11 mouse cellular contexts compared by ENCODE assay signal in the genomic region with DNA sequence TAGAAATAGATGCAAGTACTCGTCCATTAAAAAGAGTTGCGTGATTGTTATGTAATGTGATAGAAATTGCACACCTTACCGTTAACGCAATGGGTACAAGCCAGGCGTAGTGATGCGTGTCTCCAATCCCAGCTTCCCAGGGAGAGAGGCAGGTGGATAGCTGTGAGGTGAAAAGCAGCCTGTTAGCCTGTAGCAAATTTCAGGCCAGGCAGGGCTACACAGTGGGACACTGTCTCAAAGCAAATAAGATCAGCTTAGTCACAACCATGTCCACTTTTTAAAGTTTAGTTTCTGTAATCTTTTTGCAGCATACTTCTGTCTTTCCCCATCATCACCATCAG.
DNase-seq lines count a peak whose midpoint lies in the region; ATAC-seq and TF ChIP-seq lines count a peak whose summit lies in the region.
"Had no signal": no experiment of that assay in that cellular context is flagged by ENCODE, and none has a peak within 500 bp of the region (broad histone marks: within the 10 kb centered on the region; RNA-seq: fewer than 3 reads in every experiment).

No protein-coding gene starts in this region.

- no peak for TF ChIP-seq POLR2A in ES-Bruce4 (IDR thresholded peaks at IDR 0.05; ENCODE audit: insufficient read depth, low read length)

- H3K36me3 ChIP-seq in heart, embryonic 11.5 days (ENCODE audit: control insufficient read depth, insufficient read depth, low read length), result no peaks in the 10 kb centered on the region
- H3K36me3 ChIP-seq in ES-Bruce4 (ENCODE audit: control insufficient read depth, insufficient read depth, low read length, poor library complexity, severe bottlenecking), result no peaks in the 10 kb centered on the region
- no peaks in the 10 kb centered on the region for H3K36me3 ChIP-seq in forebrain, postnatal 0 days (ENCODE audit: insufficient read depth)
- H3K36me3 ChIP-seq in midbrain, embryonic 12.5 days, result no peaks in the 10 kb centered on the region
- H3K36me3 ChIP-seq: heart, embryonic 10.5 days had no signal

- ATAC-seq in heart, embryonic 11.5 days (replicated peaks; ENCODE audit: insufficient number of reproducible peaks, low FRiP score, low TSS enrichment), result peak; percentile 22; the same call in 1 of the 2 replicates
- ATAC-seq in forebrain, postnatal 0 days, result peak; percentile 48
- peak; percentile 82 for ATAC-seq in midbrain, embryonic 12.5 days (ENCODE audit: low FRiP score, low read depth)
- no peak for ATAC-seq in CD4-positive, CD25-positive, alpha-beta regulatory T cell, adult 4 months

- H3K27ac ChIP-seq in heart, embryonic 11.5 days (ENCODE audit: low read depth, low read length), result no peak overlapping the region
- no peak overlapping the region for H3K27ac ChIP-seq in ES-Bruce4 (ENCODE audit: insufficient read depth, low read length)
- H3K27ac ChIP-seq in forebrain, postnatal 0 days (ENCODE audit: low read depth, low read length), result no peak overlapping the region
- H3K27ac ChIP-seq in midbrain, embryonic 12.5 days (replicated peaks), result no peak overlapping the region
- H3K27ac ChIP-seq: heart, embryonic 10.5 days had no signal

- TF ChIP-seq EP300 in ES-Bruce4 (IDR thresholded peaks at IDR 0.05; ENCODE audit: insufficient read depth, low read depth, low read length), result no peak

- 23% methylated on average over 6 of the region's 6 CpGs for WGBS in heart, embryonic 11.5 days (ENCODE audit: insufficient replicate concordance)
- 17% methylated on average over 6 of the region's 6 CpGs for WGBS in forebrain, postnatal 0 days
- WGBS in midbrain, embryonic 12.5 days, result 11% methylated on average over 6 of the region's 6 CpGs

- TF ChIP-seq CTCF in ES-Bruce4 (IDR thresholded peaks at IDR 0.05; ENCODE audit: low read depth, low read length), result no peak
- TF ChIP-seq CTCF in forebrain, postnatal 0 days (IDR thresholded peaks at IDR 0.05; ENCODE audit: low read depth), result no peak

- H3K27me3 ChIP-seq in heart, embryonic 11.5 days (ENCODE audit: control insufficient read depth, insufficient read depth, low read length), result no peaks in the 10 kb centered on the region
- no peaks in the 10 kb centered on the region for H3K27me3 ChIP-seq in ES-Bruce4 (ENCODE audit: control insufficient read depth, insufficient read depth, low read length, poor library complexity, severe bottlenecking)
- no peaks in the 10 kb centered on the region for H3K27me3 ChIP-seq in forebrain, postnatal 0 days (ENCODE audit: insufficient read depth, low read length)
- no peaks in the 10 kb centered on the region for H3K27me3 ChIP-seq in midbrain, embryonic 12.5 days
- H3K27me3 ChIP-seq: Patski had no signal

- no peak overlapping the region for H3K9ac ChIP-seq in heart, embryonic 11.5 days (ENCODE audit: low read depth, low read length)
- no peak overlapping the region for H3K9ac ChIP-seq in ES-Bruce4 (ENCODE audit: low read depth, poor library complexity, severe bottlenecking)
- H3K9ac ChIP-seq in forebrain, postnatal 0 days, result no peak overlapping the region
- H3K9ac ChIP-seq in midbrain, embryonic 12.5 days (replicated peaks), result no peak overlapping the region

- DNase-seq in heart, adult 8-10 months (ENCODE audit: low spot score), result no peak
- DNase-seq in forebrain, postnatal 0 days, result no peak
- no peak for DNase-seq in adrenal gland, postnatal 14 days
- DNase-seq in thymus, postnatal 14 days, result no peak

- H3K4me2 ChIP-seq in heart, embryonic 11.5 days, result no peak overlapping the region
- H3K4me2 ChIP-seq in forebrain, postnatal 0 days (ENCODE audit: low read depth), result no peak overlapping the region
- no peak overlapping the region for H3K4me2 ChIP-seq in midbrain, embryonic 12.5 days (replicated peaks)

- no peaks in the 10 kb centered on the region for H3K9me3 ChIP-seq in heart, embryonic 11.5 days (replicated peaks; ENCODE audit: control insufficient read depth, low read length)
- H3K9me3 ChIP-seq in ES-Bruce4 (replicated peaks; ENCODE audit: control insufficient read depth, insufficient read depth, low read length, poor library complexity, severe bottlenecking), result no peaks in the 10 kb centered on the region
- H3K9me3 ChIP-seq in forebrain, postnatal 0 days (ENCODE audit: low read length), result no peaks in the 10 kb centered on the region
- H3K9me3 ChIP-seq in midbrain, embryonic 12.5 days, result no peaks in the 10 kb centered on the region
- H3K9me3 ChIP-seq: heart, embryonic 10.5 days had no signal

- no peak overlapping the region for H3K4me3 ChIP-seq in heart, embryonic 11.5 days (ENCODE audit: low read depth, low read length)
- 0 out of 2 replicates have a peak overlapping the region, but pooled peaks have one; percentile 2 for H3K4me3 ChIP-seq in ES-Bruce4 (ENCODE audit: low read depth, low read length)
- no peak overlapping the region for H3K4me3 ChIP-seq in forebrain, postnatal 0 days (ENCODE audit: low read depth, low read length)
- no peak overlapping the region for H3K4me3 ChIP-seq in midbrain, embryonic 12.5 days
- H3K4me3 ChIP-seq: erythroblast, embryonic 14.5 days; heart, embryonic 10.5 days had no signal

- no peaks in the 10 kb centered on the region for H3K4me1 ChIP-seq in heart, embryonic 11.5 days (ENCODE audit: control insufficient read depth, insufficient read depth, low read length)
- H3K4me1 ChIP-seq in ES-Bruce4 (ENCODE audit: control insufficient read depth, insufficient read depth, low read length), result no peaks in the 10 kb centered on the region
- H3K4me1 ChIP-seq in forebrain, postnatal 0 days (ENCODE audit: insufficient read depth), result no peaks in the 10 kb centered on the region
- no peaks in the 10 kb centered on the region for H3K4me1 ChIP-seq in midbrain, embryonic 12.5 days
- H3K4me1 ChIP-seq: heart, embryonic 10.5 days had no signal
